Mouse (Mus musculus) kidney, adult 2 months (tissue): Measurements from ENCODE around the gene Senp3.

Source experiments
- CTCF ChIP-seq: fragments of 200-500 bp; conservative IDR thresholded peaks from 2 replicates; pipeline ENCODE4 v1.5.1; 2011; ENCODE audit warnings: low read depth, mild to moderate bottlenecking, control low read depth, low read length, moderate library complexity, mixed read lengths; ENCODE audit not compliant: insufficient read depth, insufficient read length
- POLR2A ChIP-seq: fragments of 200-500 bp; IDR thresholded peaks from one replicate; pipeline ENCODE4 v1.6.1; 2011; ENCODE audit warnings: low read depth, low read length, control low read depth

DNA sequence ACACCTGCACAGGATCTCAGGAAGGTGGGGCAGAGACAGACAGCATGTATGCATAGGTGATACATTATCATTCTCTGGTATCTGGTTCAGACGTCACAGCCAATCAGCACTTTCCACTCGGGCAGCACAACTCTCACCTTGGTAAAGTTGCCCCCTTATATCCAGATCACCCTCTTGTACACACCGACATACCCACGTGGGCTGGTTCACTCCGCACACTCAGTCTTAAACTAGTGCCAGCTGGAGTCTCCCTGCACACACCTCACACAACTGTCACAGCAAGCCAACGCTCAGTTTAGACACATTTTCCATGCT, 13.1 kb upstream of the Senp3 start:
- TF ChIP-seq CTCF (no peak), POLR2A (no peak)
